Mouse (Mus musculus): ENCODE data around the gene 1810062G17Rik. TPM values are rescaled to one million over a fixed set of nuclear protein-coding genes. Genes with fewer than 3 reads are reported as not detected.

1810062G17Rik gene
- total and polyA plus RNA-seq, 3 experiments: 1.0 to 2.3 TPM; not detected in 1

DNA sequence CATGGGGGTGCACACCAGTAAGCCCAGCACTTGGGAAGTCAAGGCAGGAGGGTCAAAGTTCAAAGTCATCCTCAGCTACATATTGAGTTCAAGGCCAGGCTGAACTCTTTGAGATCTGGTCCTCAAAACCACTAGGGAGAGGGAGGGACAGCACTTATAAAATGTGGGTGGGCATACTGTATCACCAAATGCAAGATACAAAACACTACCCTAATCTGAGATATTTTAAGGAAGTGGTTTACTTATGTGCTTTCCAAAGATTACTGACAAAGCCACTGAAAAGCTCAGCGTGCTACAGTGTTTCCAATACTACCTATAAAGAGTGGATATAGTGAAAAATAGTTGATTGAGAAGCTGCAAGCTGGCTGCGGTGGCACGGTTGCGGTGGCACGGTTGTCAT is 2.5 kb upstream of the 1810062G17Rik start:
- no peak for DNase-seq (ENCODE audit: low read depth, low spot score)
- H3K4me3 ChIP-seq (ENCODE audit: control insufficient read depth in 1 of 2, insufficient read depth in 1 of 2, low read depth in 2 of 2, low read length in 2 of 2): no peak overlapping the region
- TF ChIP-seq POLR2AphosphoS2 (IDR thresholded peaks at IDR 0.05; ENCODE audit: low read length): no peak
- TF ChIP-seq MEF2A (IDR thresholded peaks at IDR 0.05; ENCODE audit: extremely low read depth, insufficient replicate concordance, low read depth, low read length, poor library complexity, severe bottlenecking): no peak
- no peak for TF ChIP-seq USF2 (IDR thresholded peaks at IDR 0.05; ENCODE audit: borderline replicate concordance in 1 of 2, insufficient read depth in 1 of 2, low read depth in 1 of 2, low read length in 2 of 2)
- TF ChIP-seq CTCF (IDR thresholded peaks at IDR 0.05 in 2 of 3, conservative IDR thresholded peaks at IDR 0.05 in 1 of 3; ENCODE audit: control insufficient read depth in 1 of 3, insufficient read depth in 1 of 3, low read depth in 2 of 3, low read length in 3 of 3, poor library complexity in 1 of 3, severe bottlenecking in 1 of 3): no peak
- no peak for TF ChIP-seq SMC3 (IDR thresholded peaks at IDR 0.05; ENCODE audit: low read depth, low read length)
- no peak for TF ChIP-seq ZMIZ1 (IDR thresholded peaks at IDR 0.05; ENCODE audit: low read depth, low read length)
- no peak for TF ChIP-seq POLR2AphosphoS5 (IDR thresholded peaks at IDR 0.05; ENCODE audit: borderline replicate concordance, low read depth, low read length)
- TF ChIP-seq KAT2A (conservative IDR thresholded peaks at IDR 0.05; ENCODE audit: low read depth, low read length): no peak
- TF ChIP-seq CHD1 (IDR thresholded peaks at IDR 0.05; ENCODE audit: low read depth, low read length): no peak
- TF ChIP-seq MYB (IDR thresholded peaks at IDR 0.05; ENCODE audit: low read depth, low read length): no peak
- no peak for TF ChIP-seq ZNF384 (IDR thresholded peaks at IDR 0.05; ENCODE audit: low read depth, low read length)
- no peak for TF ChIP-seq JUND (IDR thresholded peaks at IDR 0.05; ENCODE audit: low read depth, low read length)
- no peak for TF ChIP-seq MAFK (IDR thresholded peaks at IDR 0.05; ENCODE audit: borderline replicate concordance, low read depth, low read length)
- TF ChIP-seq BHLHE40 (IDR thresholded peaks at IDR 0.05; ENCODE audit: borderline replicate concordance, low read depth, low read length): peak; percentile 17; the same call in 1 of the 2 replicates
- TF ChIP-seq ZC3H11A (IDR thresholded peaks at IDR 0.05; ENCODE audit: low read depth, low read length): no peak
- no peak for TF ChIP-seq ZKSCAN1 (IDR thresholded peaks at IDR 0.05; ENCODE audit: low read depth, low read length)
- TF ChIP-seq POLR2A (IDR thresholded peaks at IDR 0.05; ENCODE audit: control insufficient read depth in 1 of 2, insufficient read depth in 1 of 2, low read depth in 1 of 2, low read length in 2 of 2, poor library complexity in 1 of 2): no peak
- no peak for TF ChIP-seq RAD21 (IDR thresholded peaks at IDR 0.05; ENCODE audit: low read depth, low read length)
- peak; percentile 36; the same call in 1 of the 2 replicates for TF ChIP-seq ETS1 (IDR thresholded peaks at IDR 0.05; ENCODE audit: low read depth, low read length)
- no peak for TF ChIP-seq NRF1 (IDR thresholded peaks at IDR 0.05; ENCODE audit: insufficient read depth, low read depth, low read length, poor library complexity, severe bottlenecking)
- TF ChIP-seq E2F4 (IDR thresholded peaks at IDR 0.05; ENCODE audit: borderline replicate concordance, low read depth, low read length): no peak
- TF ChIP-seq HCFC1 (IDR thresholded peaks at IDR 0.05; ENCODE audit: low read depth, low read length): no peak
- peak; percentile 74 for TF ChIP-seq TCF12 (IDR thresholded peaks at IDR 0.05; ENCODE audit: low read depth, low read length)
- no peak for TF ChIP-seq UBTF (IDR thresholded peaks at IDR 0.05; ENCODE audit: borderline replicate concordance, insufficient read depth, low read depth, low read length)
- TF ChIP-seq MAX (IDR thresholded peaks at IDR 0.05; ENCODE audit: low read length): no peak
- no peak for TF ChIP-seq MXI1 (IDR thresholded peaks at IDR 0.05; ENCODE audit: low read depth, low read length)
- no peak for TF ChIP-seq GABPA (IDR thresholded peaks at IDR 0.05; ENCODE audit: low read depth, low read length)
- no peak for TF ChIP-seq NELFE (IDR thresholded peaks at IDR 0.05; ENCODE audit: low read depth, low read length)
- TF ChIP-seq TBP (IDR thresholded peaks at IDR 0.05; ENCODE audit: low read depth, low read length): no peak
- no peak for TF ChIP-seq USF1 (IDR thresholded peaks at IDR 0.05; ENCODE audit: low read depth, low read length)
- TF ChIP-seq GATA1 (IDR thresholded peaks at IDR 0.05; ENCODE audit: low read depth, low read length): peak; percentile 77
- TF ChIP-seq RCOR1 (IDR thresholded peaks at IDR 0.05; ENCODE audit: low read depth, low read length): peak; percentile 74
- peak; percentile 74 to 76 for TF ChIP-seq EP300 (IDR thresholded peaks at IDR 0.05; ENCODE audit: low read depth in 1 of 2, low read length in 2 of 2)
- peak; percentile 33; the same call in 1 of the 2 replicates for TF ChIP-seq SIN3A (IDR thresholded peaks at IDR 0.05; ENCODE audit: low read length)
- no peak for TF ChIP-seq MAZ (IDR thresholded peaks at IDR 0.05; ENCODE audit: low read depth, low read length)
- TF ChIP-seq ELF1 (IDR thresholded peaks at IDR 0.05; ENCODE audit: low read depth, low read length): no peak
- no peak for TF ChIP-seq CHD2 (IDR thresholded peaks at IDR 0.05; ENCODE audit: low read length)
- TF ChIP-seq MYC (IDR thresholded peaks at IDR 0.05; ENCODE audit: low read depth, low read length): no peak

More for the DNA sequence above, 2.5 kb upstream of the 1810062G17Rik start:
- Histone ChIP-seq H3K9me3 (replicated peaks; ENCODE audit: insufficient read depth, low read length) (no peaks in the 10 kb centered on the region), H3K27ac (ENCODE audit: control insufficient read depth, low read depth, low read length) (peak overlapping the region; percentile 40), H3K27me3 (ENCODE audit: control insufficient read depth in 1 of 2, insufficient read depth in 2 of 2, low read length in 2 of 2) (no peaks in the 10 kb centered on the region), H3K36me3 (ENCODE audit: control insufficient read depth in 1 of 2, insufficient read depth in 2 of 2, low read length in 2 of 2) (peaks cover 0 to 17% of the 10 kb centered on the region in 2 experiments; a peak in 2 of 4 replicates), H3K4me1 (ENCODE audit: control insufficient read depth in 1 of 2, insufficient read depth in 2 of 2, low read length in 2 of 2) (peaks cover 7 to 17% of the 10 kb centered on the region in 2 experiments), H3K79me2 (ENCODE audit: control insufficient read depth, insufficient read depth, low read length, poor library complexity) (no peaks in the 10 kb centered on the region; the same call in 1 of the 2 replicates), H3K9ac (ENCODE audit: control insufficient read depth, low read depth, low read length, poor library complexity, severe bottlenecking) (no peak overlapping the region)

Data from MEL (cell line).